13 mouse cellular contexts compared by ENCODE assay signal in genomic region chr17:6852177-6852947, GRCm38 (mm10).
A peak's percentile ranks its signal among the peaks of the same experiment; 100 is the strongest.
DNase-seq lines count a peak whose midpoint lies in the region; ATAC-seq lines count a peak whose summit lies in the region.
"Had no signal": no experiment of that assay in that cellular context is flagged by ENCODE, and none has a peak within 500 bp of the region (broad histone marks: within the 10 kb centered on the region; RNA-seq: fewer than 3 reads in every experiment).

No protein-coding gene starts in this region.

- ATAC-seq in kidney, embryonic 15.5 days (replicated peaks; ENCODE audit: low FRiP score) = no peak
- peak; percentile 86 for ATAC-seq in liver, embryonic 12.5 days
- ATAC-seq: forebrain, embryonic 13.5 days had no signal

- H3K4me3 ChIP-seq in kidney, embryonic 15.5 days (replicated peaks) = no peak overlapping the region
- no peak overlapping the region for H3K4me3 ChIP-seq in liver, embryonic 12.5 days
- H3K4me3 ChIP-seq: forebrain, embryonic 13.5 days; hindbrain, embryonic 15.5 days; limb, embryonic 15.5 days; neural tube, embryonic 13.5 days had no signal

- H3K27ac ChIP-seq in kidney, embryonic 15.5 days = no peak overlapping the region
- no peak overlapping the region for H3K27ac ChIP-seq in liver, embryonic 12.5 days
- H3K27ac ChIP-seq: forebrain, embryonic 13.5 days; hindbrain, embryonic 15.5 days; limb, embryonic 15.5 days; neural tube, embryonic 13.5 days had no signal

- no peaks in the 10 kb centered on the region for H3K36me3 ChIP-seq in kidney, embryonic 15.5 days
- H3K36me3 ChIP-seq in liver, embryonic 12.5 days = no peaks in the 10 kb centered on the region
- H3K36me3 ChIP-seq: hindbrain, embryonic 15.5 days; limb, embryonic 15.5 days; neural tube, embryonic 13.5 days had no signal

- H3K9ac ChIP-seq in kidney, embryonic 15.5 days = no peak overlapping the region
- peak overlapping the region; percentile 7; the same call in 1 of the 2 replicates for H3K9ac ChIP-seq in liver, embryonic 12.5 days
- H3K9ac ChIP-seq: forebrain, embryonic 13.5 days; hindbrain, embryonic 15.5 days; limb, embryonic 15.5 days; neural tube, embryonic 13.5 days had no signal

- peak; percentile 53 for DNase-seq in kidney, adult 18-20 months
- peak; percentile 39 for DNase-seq in ZHBTc4 (ENCODE audit: low read depth, low spot score)
- DNase-seq in testis, postnatal 10 days (ENCODE audit: low spot score) = peak; percentile 61
- DNase-seq in left cerebral cortex, adult 18-20 months (ENCODE audit: low spot score in 2 of 2) = no peak
- DNase-seq in Muller cell, postnatal 12 days (ENCODE audit: inconsistent ontology term) = no peak
- no peak for DNase-seq in heart, postnatal 4 days
- DNase-seq: cerebellum, adult 9-10 months had no signal

- H3K27me3 ChIP-seq in kidney, embryonic 15.5 days = no peaks in the 10 kb centered on the region
- 0 out of 2 replicates have a peak, but pooled peaks cover 3% of the 10 kb centered on the region for H3K27me3 ChIP-seq in liver, embryonic 12.5 days (replicated peaks)
- H3K27me3 ChIP-seq: forebrain, embryonic 13.5 days; hindbrain, embryonic 15.5 days; limb, embryonic 15.5 days; neural tube, embryonic 13.5 days had no signal

- H3K9me3 ChIP-seq in kidney, embryonic 15.5 days (replicated peaks) = no peaks in the 10 kb centered on the region
- no peaks in the 10 kb centered on the region for H3K9me3 ChIP-seq in liver, embryonic 12.5 days (replicated peaks)
- H3K9me3 ChIP-seq: forebrain, embryonic 13.5 days; hindbrain, embryonic 15.5 days; limb, embryonic 15.5 days; neural tube, embryonic 13.5 days had no signal

- WGBS in kidney, embryonic 15.5 days = 41% methylated on average over 11 of the region's 11 CpGs
- 31% methylated on average over 11 of the region's 11 CpGs for WGBS in liver, embryonic 12.5 days (ENCODE audit: insufficient replicate concordance)

- H3K4me1 ChIP-seq in kidney, embryonic 15.5 days = peaks cover 5% of the 10 kb centered on the region; the same call in 1 of the 2 replicates
- H3K4me1 ChIP-seq in liver, embryonic 12.5 days = peaks cover 13% of the 10 kb centered on the region
- H3K4me1 ChIP-seq: hindbrain, embryonic 15.5 days; limb, embryonic 15.5 days; neural tube, embryonic 13.5 days had no signal

- H3K4me2 ChIP-seq in kidney, embryonic 15.5 days = no peak overlapping the region
- peak overlapping the region; percentile 44 for H3K4me2 ChIP-seq in liver, embryonic 12.5 days
- H3K4me2 ChIP-seq: forebrain, embryonic 13.5 days; hindbrain, embryonic 15.5 days; limb, embryonic 15.5 days; neural tube, embryonic 13.5 days had no signal

Comparison
In these comparisons a context has a peak if more than half of its experiments do, and no peak if none do; other contexts are left out.
1. DNase-seq: peak in kidney, adult 18-20 months (single experiment), ZHBTc4 (single experiment) and testis, postnatal 10 days (single experiment); none in left cerebral cortex, adult 18-20 months (0 of 2), Muller cell, postnatal 12 days (single experiment) and heart, postnatal 4 days (single experiment).